Mouse (Mus musculus) adipocyte (in vitro differentiated cells): ENCODE measurements around the gene Rnd2.
A peak's percentile ranks its signal among the peaks of the same experiment; 100 is the strongest.
"Not testable (repeated sequence)": the region's sequence is repeated elsewhere in the genome, so short reads cannot be mapped to it uniquely, and the experiment has no call there.

Experiments used
- DNase-seq: peaks from one replicate; pipeline ENCODE4 v3.0.0-alpha.2; 2016; ENCODE audit warnings: low spot score

Rnd2 gene

GRCm38 (mm10) chr11:101464211-101465100 lies at the start of gene Rnd2:
Gene Rnd2 (plus strand): TSS chr11:101464999.
- no peak for DNase-seq

GRCm38 (mm10) chr11:101415306-101415705 lies 49.5 kb upstream of the Rnd2 start:
- peak; percentile 36 for DNase-seq

- peak; percentile 62 for DNase-seq
These were observed 48.2 kb upstream of the Rnd2 start for GRCm38 (mm10) chr11:101416433-101417100.

GRCm38 (mm10) chr11:101417101-101417855 lies 47.5 kb upstream of the Rnd2 start, which contains the start of gene Aarsd1:
Gene Aarsd1 (minus strand): TSS chr11:101417615.
- peak; percentile 75 for DNase-seq

GRCm38 (mm10) chr11:101418991-101419390 lies 45.8 kb upstream of the Rnd2 start:
- DNase-seq: no peak

GRCm38 (mm10) chr11:101419610-101420009 lies 45.2 kb upstream of the Rnd2 start:
- DNase-seq: no peak

GRCm38 (mm10) chr11:101420148-101420547 lies 44.7 kb upstream of the Rnd2 start:
- DNase-seq: no peak

GRCm38 (mm10) chr11:101424105-101424851 lies 40.5 kb upstream of the Rnd2 start, which contains the start of gene Gm27029:
Gene Gm27029 (minus strand): TSS chr11:101424796.
- no peak for DNase-seq

GRCm38 (mm10) chr11:101424925-101425813 lies 39.6 kb upstream of the Rnd2 start, which contains the start of the genes Rundc1 and Ptges3l:
Gene Rundc1 (plus strand): TSS chr11:101425085.
Gene Ptges3l (minus strand): TSS chr11:101425333.
- DNase-seq: peak; percentile 98

GRCm38 (mm10) chr11:101426165-101426564 lies 38.6 kb upstream of the Rnd2 start:
- DNase-seq: no peak

GRCm38 (mm10) chr11:101431327-101431726 lies 33.5 kb upstream of the Rnd2 start:
- no peak for DNase-seq

- no peak for DNase-seq
These were observed 31.4 kb upstream of the Rnd2 start for GRCm38 (mm10) chr11:101433396-101433795.

- no peak for DNase-seq
These were observed 29.0 kb upstream of the Rnd2 start for GRCm38 (mm10) chr11:101435831-101436230.

- no peak for DNase-seq
These were observed 27.9 kb upstream of the Rnd2 start for GRCm38 (mm10) chr11:101436916-101437315.

GRCm38 (mm10) chr11:101438006-101438405 lies 26.8 kb upstream of the Rnd2 start:
- not testable (repeated sequence) for DNase-seq

GRCm38 (mm10) chr11:101441450-101442126 lies 23.2 kb upstream of the Rnd2 start:
- DNase-seq: not testable (repeated sequence)

- DNase-seq: peak; percentile 99
These were observed 22.6 kb upstream of the Rnd2 start, which contains the start of gene Rpl27 for GRCm38 (mm10) chr11:101442127-101442693. Gene Rpl27 (plus strand): TSS chr11:101442298.

- no peak for DNase-seq
These were observed 22.0 kb upstream of the Rnd2 start for GRCm38 (mm10) chr11:101442760-101443159.

- no peak for DNase-seq
These were observed 18.5 kb upstream of the Rnd2 start for GRCm38 (mm10) chr11:101446319-101446718.
